ENCODE assay signal across 12 mouse cellular contexts in genomic region chr8:110489344-110489743, GRCm38 (mm10).
DNase-seq lines count a peak whose midpoint lies in the region; ATAC-seq and TF ChIP-seq lines count a peak whose summit lies in the region.
"Had no signal": no experiment of that assay in that cellular context is flagged by ENCODE, and none has a peak within 500 bp of the region (broad histone marks: within the 10 kb centered on the region; RNA-seq: fewer than 3 reads in every experiment).

No protein-coding gene starts in this region.

- no peak overlapping the region for H3K4me2 ChIP-seq in kidney, postnatal 0 days (ENCODE audit: low read length)
- H3K4me2 ChIP-seq: embryonic facial prominence, embryonic 13.5 days; hindbrain, embryonic 14.5 days; midbrain, embryonic 12.5 days had no signal

- no peak for TF ChIP-seq EP300 in ES-Bruce4 (IDR thresholded peaks at IDR 0.05; ENCODE audit: insufficient read depth, low read depth, low read length)

- no peak for TF ChIP-seq POLR2A in ES-Bruce4 (IDR thresholded peaks at IDR 0.05; ENCODE audit: insufficient read depth, low read length)

- H3K36me3 ChIP-seq in kidney, postnatal 0 days (ENCODE audit: insufficient read depth, low read length), result no peaks in the 10 kb centered on the region
- H3K36me3 ChIP-seq in ES-Bruce4 (ENCODE audit: control insufficient read depth, insufficient read depth, low read length, poor library complexity, severe bottlenecking), result no peaks in the 10 kb centered on the region
- no peaks in the 10 kb centered on the region for H3K36me3 ChIP-seq in embryonic facial prominence, embryonic 10.5 days (replicated peaks)
- H3K36me3 ChIP-seq: embryonic facial prominence, embryonic 13.5 days; midbrain, embryonic 12.5 days had no signal

- no peak overlapping the region for H3K27ac ChIP-seq in kidney, postnatal 0 days
- no peak overlapping the region for H3K27ac ChIP-seq in ES-Bruce4 (ENCODE audit: insufficient read depth, low read length)
- no peak overlapping the region for H3K27ac ChIP-seq in embryonic facial prominence, embryonic 10.5 days (replicated peaks)
- H3K27ac ChIP-seq: embryonic facial prominence, embryonic 13.5 days; hindbrain, embryonic 14.5 days; midbrain, embryonic 12.5 days had no signal

- TF ChIP-seq CTCF in kidney, postnatal 0 days (IDR thresholded peaks at IDR 0.05; ENCODE audit: low read depth), result peak; percentile 62
- TF ChIP-seq CTCF in ES-Bruce4 (IDR thresholded peaks at IDR 0.05; ENCODE audit: low read depth, low read length), result peak; percentile 88

- H3K9ac ChIP-seq in kidney, postnatal 0 days (ENCODE audit: low read depth, low read length), result no peak overlapping the region
- H3K9ac ChIP-seq in ES-Bruce4 (ENCODE audit: low read depth, poor library complexity, severe bottlenecking), result no peak overlapping the region
- H3K9ac ChIP-seq: embryonic facial prominence, embryonic 13.5 days; hindbrain, embryonic 14.5 days; midbrain, embryonic 12.5 days had no signal

- peak; percentile 4 for DNase-seq in kidney, postnatal 0 days (ENCODE audit: low spot score)
- no peak for DNase-seq in kidney, postnatal 14 days
- DNase-seq in 416B (ENCODE audit: low read depth), result peak; percentile 45
- DNase-seq in embryonic facial prominence, embryonic 10.5 days (ENCODE audit: low spot score), result peak; percentile 23
- DNase-seq in layer of hippocampus, postnatal 14 days (ENCODE audit: low spot score in 2 of 2), result no peak
- no peak for DNase-seq in ovary, postnatal 36 days (ENCODE audit: low spot score)
- DNase-seq: adrenal gland, postnatal 25 days; gastrocnemius, postnatal 14 days had no signal

- H3K4me1 ChIP-seq in kidney, postnatal 0 days (replicated peaks; ENCODE audit: insufficient read depth, low read length), result no peaks in the 10 kb centered on the region
- no peaks in the 10 kb centered on the region for H3K4me1 ChIP-seq in ES-Bruce4 (ENCODE audit: control insufficient read depth, insufficient read depth, low read length)
- no peaks in the 10 kb centered on the region for H3K4me1 ChIP-seq in embryonic facial prominence, embryonic 10.5 days
- H3K4me1 ChIP-seq: embryonic facial prominence, embryonic 13.5 days; midbrain, embryonic 12.5 days had no signal

- no peak overlapping the region for H3K4me3 ChIP-seq in kidney, postnatal 0 days (replicated peaks; ENCODE audit: low read depth, low read length)
- no peak overlapping the region for H3K4me3 ChIP-seq in ES-Bruce4 (ENCODE audit: low read depth, low read length)
- no peak overlapping the region for H3K4me3 ChIP-seq in embryonic facial prominence, embryonic 10.5 days
- H3K4me3 ChIP-seq: embryonic facial prominence, embryonic 13.5 days; midbrain, embryonic 12.5 days had no signal

- no peak for ATAC-seq in kidney, postnatal 0 days (replicated peaks; ENCODE audit: low FRiP score, low read depth)

- WGBS in kidney, postnatal 0 days, result 75% methylated on average over 4 of the region's 4 CpGs
- 78% methylated on average over 4 of the region's 4 CpGs for WGBS in embryonic facial prominence, embryonic 10.5 days

- no peaks in the 10 kb centered on the region for H3K9me3 ChIP-seq in kidney, postnatal 0 days (replicated peaks; ENCODE audit: low read length)
- H3K9me3 ChIP-seq in ES-Bruce4 (replicated peaks; ENCODE audit: control insufficient read depth, insufficient read depth, low read length, poor library complexity, severe bottlenecking), result no peaks in the 10 kb centered on the region
- peaks cover 3% of the 10 kb centered on the region; the same call in 1 of the 2 replicates for H3K9me3 ChIP-seq in embryonic facial prominence, embryonic 10.5 days
- H3K9me3 ChIP-seq: embryonic facial prominence, embryonic 13.5 days; midbrain, embryonic 12.5 days had no signal

- no peaks in the 10 kb centered on the region for H3K27me3 ChIP-seq in kidney, postnatal 0 days (ENCODE audit: insufficient read depth, low read length)
- H3K27me3 ChIP-seq in ES-Bruce4 (ENCODE audit: control insufficient read depth, insufficient read depth, low read length, poor library complexity, severe bottlenecking), result no peaks in the 10 kb centered on the region
- no peaks in the 10 kb centered on the region for H3K27me3 ChIP-seq in embryonic facial prominence, embryonic 10.5 days (replicated peaks; ENCODE audit: low read depth, poor library complexity, severe bottlenecking)
- H3K27me3 ChIP-seq: embryonic facial prominence, embryonic 13.5 days; midbrain, embryonic 12.5 days had no signal

Comparison
In these comparisons a context has a peak if more than half of its experiments do, and no peak if none do; other contexts are left out.
1. DNase-seq: peak in kidney, postnatal 0 days (single experiment), 416B (single experiment) and embryonic facial prominence, embryonic 10.5 days (single experiment); none in kidney, postnatal 14 days (single experiment), layer of hippocampus, postnatal 14 days (0 of 2) and ovary, postnatal 36 days (single experiment).